Mouse (Mus musculus) megakaryocyte progenitor cell, adult 5-6 weeks (primary cell): ENCODE results near the gene Leng8. TPM values are rescaled to one million over a fixed set of nuclear protein-coding genes. Genes with fewer than 3 reads are reported as not detected.

Source experiments
- ATAC-seq: replicated peaks from 2 replicates; pipeline ENCODE4 v1.8.0; 2016; ENCODE audit warnings: mild to moderate bottlenecking, moderate TSS enrichment, inconsistent platforms; ENCODE audit not compliant: poor library complexity
- total RNA-seq, 2 experiments: library from RNA; stranded (forward) in 1 of 2; stranded (reverse) in 1 of 2; fragments of 157-497, 149-512 nt in 1 of 2; fragments of 200-1000 nt in 1 of 2; gene quantifications; 2 replicates each; pipeline versions ENCODE4 v1.2.3 to v1.2.4; 2015 to 2017

The Leng8 gene
- total RNA-seq, 2 experiments from 2014 or later: 19.5 to 36.4 TPM

DNA sequence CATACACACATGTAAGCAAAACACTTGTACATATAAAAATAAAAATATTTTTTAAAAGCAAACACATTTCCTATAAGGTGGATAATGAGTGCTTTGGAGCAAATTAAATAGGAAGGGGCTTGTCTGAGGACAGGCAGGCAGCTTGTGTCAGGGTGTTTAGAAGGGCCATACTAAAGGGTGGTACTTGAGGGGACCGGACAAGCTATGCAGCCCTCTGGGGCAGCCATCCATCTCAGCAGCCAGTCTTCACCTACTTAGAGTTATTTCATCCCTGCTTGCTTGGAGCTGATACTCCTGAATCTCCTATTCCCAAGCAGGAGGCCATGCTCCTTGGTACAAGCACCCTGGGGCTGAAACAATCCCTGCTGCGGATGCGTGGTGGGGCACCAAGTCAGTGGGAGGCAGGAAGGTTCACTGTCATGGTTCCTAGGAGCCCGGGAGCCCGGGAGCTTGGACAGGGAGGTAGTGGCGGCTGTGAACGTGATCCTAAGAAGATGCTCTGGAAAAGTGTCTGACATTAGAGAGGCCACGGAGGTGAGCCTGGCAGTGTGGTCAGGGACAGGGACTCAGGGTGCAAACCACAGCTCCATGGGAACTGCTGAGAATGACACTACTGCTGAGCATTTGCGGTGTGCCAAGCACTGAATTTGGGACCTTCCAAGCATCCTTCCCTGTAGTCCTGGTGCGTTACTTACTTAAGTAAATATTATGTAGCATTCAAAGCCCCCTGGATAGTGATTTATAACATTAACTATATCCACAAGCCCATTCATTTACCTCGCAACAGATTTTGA is 9.7 kb upstream of the Leng8 start:
- ATAC-seq: no peak

DNA sequence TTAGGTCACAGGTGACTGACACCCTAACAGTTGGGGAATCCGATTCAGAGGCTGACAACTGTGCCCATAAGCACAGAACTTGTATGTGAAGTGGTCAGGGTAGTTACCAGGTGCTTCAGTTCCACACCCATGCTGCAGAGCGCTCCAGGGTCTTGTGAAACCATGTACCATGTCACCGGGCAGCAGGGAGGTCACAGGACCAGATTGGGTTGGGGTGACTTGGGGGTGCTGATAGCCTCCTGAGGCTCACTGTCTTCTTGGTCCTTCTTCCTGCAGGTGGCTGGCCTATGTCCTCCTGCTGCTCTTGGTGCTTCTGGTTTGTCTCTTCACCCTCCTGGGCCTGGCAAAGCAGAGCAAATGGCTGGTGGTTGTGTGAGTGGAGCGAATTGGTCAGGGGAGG is 8.9 kb upstream of the Leng8 start:
- no peak for ATAC-seq

DNA sequence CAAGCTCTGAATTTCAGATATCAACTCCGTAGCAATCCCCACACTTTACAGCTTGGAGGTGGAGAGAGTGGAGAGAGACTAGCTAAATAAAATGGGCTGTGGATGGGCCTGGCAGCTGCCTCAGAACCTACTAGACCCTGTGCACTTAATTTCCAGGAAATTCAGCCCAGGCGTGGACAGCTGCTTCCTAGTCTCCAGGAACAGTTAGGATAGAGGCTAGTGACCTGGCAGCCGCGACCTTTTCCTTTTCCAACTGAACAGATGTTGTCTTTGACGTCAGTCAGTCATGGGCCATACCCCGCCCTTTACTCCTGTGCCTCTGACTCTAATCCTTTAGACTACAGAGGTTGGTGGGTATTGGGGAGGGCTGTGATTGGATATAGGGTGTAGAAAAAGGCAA is 8.0 kb upstream of the Leng8 start:
- no peak for ATAC-seq

GRCm38 (mm10) chr7:4130686-4131452 is 6.0 kb upstream of the Leng8 start:
- peak; percentile 88 for ATAC-seq

GRCm38 (mm10) chr7:4131964-4132363 is 4.9 kb upstream of the Leng8 start:
- ATAC-seq: no peak

GRCm38 (mm10) chr7:4132581-4132980 is 4.3 kb upstream of the Leng8 start:
- ATAC-seq: no peak

DNA sequence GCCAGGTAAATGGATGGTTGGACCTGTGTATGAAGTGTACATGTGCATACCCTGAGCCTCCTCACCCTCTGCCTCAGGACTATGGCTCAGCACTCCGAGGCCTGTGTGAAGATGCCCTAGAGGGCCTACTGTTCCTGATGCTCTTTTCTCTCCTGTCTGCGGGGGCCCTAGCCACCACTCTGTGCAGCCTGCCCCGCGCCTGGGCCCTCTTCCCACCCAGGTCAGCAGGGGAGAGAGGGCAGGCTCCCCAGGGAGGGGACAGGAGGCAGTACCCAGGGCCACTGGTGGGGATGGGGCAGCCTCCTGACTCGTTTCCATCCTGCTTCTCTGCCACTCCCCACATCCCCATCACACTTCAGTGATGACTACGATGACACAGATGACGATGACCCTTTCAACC is 3.8 kb upstream of the Leng8 start:
- ATAC-seq: no peak

GRCm38 (mm10) chr7:4134911-4135310 is 1.9 kb upstream of the Leng8 start:
- no peak for ATAC-seq

DNA sequence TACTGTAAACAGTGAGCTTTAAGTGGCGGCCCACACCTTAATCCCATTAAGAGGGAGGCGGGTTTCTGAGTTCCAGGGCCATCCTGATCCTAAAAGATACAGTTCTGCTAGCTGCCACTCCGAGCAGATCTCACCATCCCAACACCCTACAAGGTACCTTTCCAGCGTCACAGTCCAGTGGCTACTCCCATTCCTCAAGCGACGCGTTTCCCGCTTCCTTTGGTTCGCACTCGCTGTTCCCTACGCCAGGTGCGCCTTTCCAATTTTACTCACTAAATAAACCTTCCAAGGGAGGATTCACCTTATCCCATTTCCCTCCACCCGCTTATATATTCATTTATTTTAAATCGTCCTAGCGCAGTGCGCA is 452 bp upstream of the Leng8 start:
- ATAC-seq: peak; percentile 24

DNA sequence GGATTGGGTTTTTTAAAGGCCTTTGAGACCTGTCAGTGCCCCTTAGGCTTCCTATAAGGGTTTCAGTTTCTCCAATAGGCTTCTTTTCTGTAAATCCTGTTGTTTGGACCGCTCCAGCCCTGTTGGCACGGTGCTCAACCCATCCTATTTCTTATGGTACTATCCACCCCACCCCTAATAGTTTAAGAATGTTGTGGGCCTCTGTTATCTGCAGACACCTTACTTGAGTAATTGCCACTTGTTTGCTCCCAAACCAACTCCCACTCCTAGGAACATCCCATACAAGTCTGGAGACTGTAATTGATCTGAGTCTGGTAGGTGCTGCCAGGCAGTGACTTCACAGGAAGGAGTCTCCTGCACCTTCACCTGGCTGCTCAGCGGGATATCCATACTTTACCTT is 907 bp downstream of the Leng8 start:
- no peak for ATAC-seq

GRCm38 (mm10) chr7:4138181-4138580 is 1.3 kb downstream of the Leng8 start:
- no peak for ATAC-seq

GRCm38 (mm10) chr7:4138671-4139070 is 1.8 kb downstream of the Leng8 start:
- no peak for ATAC-seq

DNA sequence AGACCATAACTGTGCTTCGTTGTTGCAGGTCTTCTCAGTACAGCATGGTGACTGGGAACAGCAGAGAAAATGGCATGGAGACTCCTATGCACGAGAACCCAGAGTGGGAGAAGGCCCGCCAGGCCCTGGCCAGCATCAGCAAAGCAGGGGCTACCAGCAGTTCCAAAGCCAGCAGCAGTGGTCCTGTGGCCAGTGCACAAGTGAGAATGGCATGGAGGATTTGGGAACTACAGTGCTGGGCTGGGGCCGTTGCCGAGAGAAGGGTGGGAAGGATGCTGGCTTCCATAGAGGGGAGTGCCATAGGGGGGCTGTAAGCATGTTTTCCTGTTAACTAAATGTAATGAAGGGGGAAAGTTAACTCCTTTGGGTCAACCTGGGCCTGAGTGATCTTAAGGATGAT is 2.6 kb downstream of the Leng8 start:
- ATAC-seq: no peak

DNA sequence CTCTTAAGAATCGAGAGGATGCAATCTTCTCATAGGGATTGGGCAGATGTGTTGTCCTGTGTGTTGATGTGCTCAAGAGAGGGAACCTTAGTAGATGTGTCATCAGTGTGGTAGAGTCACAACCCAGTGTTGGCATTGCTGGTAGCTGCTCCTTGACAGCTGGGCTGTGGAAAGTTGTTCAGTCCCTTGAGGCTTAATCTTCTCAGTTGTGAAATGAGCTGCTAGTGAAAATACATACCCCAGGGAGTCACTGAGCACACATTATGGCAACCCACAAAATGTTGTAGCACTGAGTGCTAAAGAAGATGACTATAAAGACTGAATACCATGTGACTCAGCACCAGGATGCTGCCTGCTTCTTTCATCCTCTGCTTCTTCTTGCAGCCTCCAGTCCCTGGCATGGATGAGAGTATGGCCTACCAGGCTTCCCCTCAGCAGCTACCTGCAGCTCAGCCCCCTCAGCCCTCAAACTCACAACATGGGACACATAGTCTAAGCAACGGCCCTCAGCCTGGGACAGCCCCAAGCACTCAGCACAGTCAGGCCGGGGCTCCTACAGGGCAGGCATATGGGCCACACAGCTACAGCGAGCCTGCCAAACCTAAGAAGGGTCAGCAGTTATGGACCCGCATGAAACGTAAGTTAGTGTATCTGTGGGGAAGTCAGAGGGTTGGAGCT is 4.9 kb downstream of the Leng8 start:
- ATAC-seq: no peak

- no peak for ATAC-seq
Measured at GRCm38 (mm10) chr7:4142796-4143445, 6.1 kb downstream of the Leng8 start.

DNA sequence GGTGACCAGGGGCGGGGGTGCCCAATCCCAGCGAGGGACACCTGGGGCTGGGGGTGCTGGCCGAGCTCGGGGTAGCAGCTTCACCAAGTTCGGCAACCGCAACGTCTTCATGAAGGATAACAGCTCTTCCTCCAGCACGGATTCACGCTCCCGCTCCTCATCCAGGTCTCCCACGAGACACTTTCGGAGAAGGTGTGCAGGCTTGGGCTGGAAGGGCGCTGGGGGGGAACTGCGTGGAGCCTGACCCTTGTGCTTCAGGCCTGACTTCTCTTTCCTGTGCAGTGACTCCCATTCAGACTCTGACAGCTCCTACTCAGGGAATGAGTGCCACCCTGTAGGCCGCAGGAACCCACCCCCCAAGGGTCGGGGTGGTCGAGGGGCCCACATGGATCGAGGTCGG is 6.7 kb downstream of the Leng8 start:
- no peak for ATAC-seq

- no peak for ATAC-seq
Measured at GRCm38 (mm10) chr7:4144046-4144445, 7.2 kb downstream of the Leng8 start.

DNA sequence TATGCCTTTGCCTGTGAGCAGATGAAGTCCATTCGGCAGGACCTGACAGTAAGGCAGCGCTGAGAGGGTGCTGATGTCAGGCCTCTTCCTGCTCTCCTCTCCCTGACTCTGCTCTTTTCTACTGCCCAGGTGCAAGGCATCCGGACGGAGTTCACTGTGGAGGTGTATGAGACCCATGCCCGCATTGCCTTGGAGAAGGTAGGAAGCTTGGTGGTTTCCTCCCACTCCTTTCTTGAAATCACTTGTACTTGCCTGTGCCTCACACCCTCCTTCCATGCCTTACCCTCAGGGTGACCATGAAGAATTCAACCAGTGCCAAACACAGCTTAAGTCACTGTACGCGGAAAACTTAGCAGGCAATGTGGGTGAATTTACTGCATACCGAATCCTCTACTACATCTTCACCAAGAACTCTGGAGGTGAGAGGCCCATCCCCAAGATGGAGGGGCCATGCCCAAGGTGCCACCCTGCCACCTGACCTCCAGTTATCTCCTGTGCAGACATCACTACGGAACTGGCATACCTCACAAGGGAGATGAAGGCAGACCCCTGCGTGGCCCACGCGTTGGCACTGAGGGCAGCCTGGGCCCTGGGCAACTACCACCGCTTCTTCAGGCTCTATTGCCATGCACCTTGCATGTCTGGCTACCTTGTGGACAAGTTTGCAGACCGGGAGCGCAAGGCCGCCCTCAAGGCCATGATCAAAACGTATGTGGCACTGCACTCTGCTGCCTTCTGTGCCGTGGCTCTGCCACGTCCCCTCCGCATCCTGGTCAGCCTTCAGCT is 8.1 kb downstream of the Leng8 start:
- ATAC-seq: no peak

- peak; percentile 44 for ATAC-seq
Measured at GRCm38 (mm10) chr7:4145552-4146190, 8.8 kb downstream of the Leng8 start.
